8 mouse cellular contexts compared by ENCODE assay signal in the genomic region with DNA sequence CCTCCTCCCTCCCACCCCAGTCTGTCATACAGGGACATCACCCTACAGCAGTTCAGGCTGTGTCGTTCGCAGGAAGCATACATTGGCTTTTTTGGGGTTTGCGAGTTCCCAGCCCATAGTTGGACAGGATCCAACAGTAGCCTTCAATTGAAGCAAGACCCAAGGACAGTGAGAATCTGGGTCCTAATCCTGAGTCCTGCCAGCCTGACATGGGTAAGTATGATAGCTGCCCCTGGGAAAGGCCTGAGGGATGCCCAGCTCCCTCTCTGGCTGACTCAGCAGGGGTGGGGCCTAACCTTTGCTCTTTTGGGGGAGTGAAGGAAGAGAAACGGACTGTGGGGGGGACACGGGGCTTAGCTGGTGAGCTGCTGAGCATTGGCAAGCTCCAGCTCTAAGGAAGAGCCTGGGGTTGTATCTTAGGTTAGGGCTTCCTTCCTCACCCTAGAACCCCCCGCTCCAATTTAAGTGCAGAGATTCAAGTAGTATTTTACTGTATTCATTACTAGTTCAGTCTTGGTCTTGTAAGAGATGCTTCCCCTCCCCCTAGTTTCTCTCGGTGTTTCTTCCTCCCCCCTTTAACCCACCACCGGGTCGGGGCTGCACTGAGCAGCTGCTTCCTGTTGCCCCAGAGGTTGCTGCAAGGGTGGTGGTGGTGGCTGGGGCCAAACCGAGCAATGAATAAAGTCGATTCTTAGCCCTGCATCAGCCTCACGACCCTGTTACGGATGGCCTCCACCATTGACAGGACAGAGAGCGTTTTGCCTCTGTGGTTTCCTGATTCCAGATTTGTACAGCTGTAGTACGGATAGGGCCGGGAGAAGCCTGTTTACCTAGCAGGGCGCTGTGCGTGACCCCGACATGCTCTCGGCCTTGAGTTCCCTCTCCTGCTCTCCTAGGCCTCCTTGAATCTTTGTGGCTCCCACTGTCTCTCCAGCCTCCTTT. TPM values are rescaled to one million over a fixed set of nuclear protein-coding genes. Genes with fewer than 3 reads are reported as not detected.
A peak's percentile ranks its signal among the peaks of the same experiment; 100 is the strongest.
DNase-seq lines count a peak whose midpoint lies in the region; ATAC-seq and TF ChIP-seq lines count a peak whose summit lies in the region.

A gene (plus strand): TSS at position 14 of the 942 bp plus-strand sequence.

- TF ChIP-seq CTCF in kidney, postnatal 0 days (IDR thresholded peaks at IDR 0.05; ENCODE audit: low read depth), result no peak

- peak within 1 kb of the TSS; percentile 78 for H3K9ac ChIP-seq in embryonic facial prominence, embryonic 14.5 days (ENCODE audit: low read depth, low read length)
- H3K9ac ChIP-seq in heart, embryonic 13.5 days, result peak within 1 kb of the TSS; percentile 95
- H3K9ac ChIP-seq in kidney, postnatal 0 days (ENCODE audit: low read depth, low read length), result peak within 1 kb of the TSS; percentile 87
- peak within 1 kb of the TSS; percentile 90 for H3K9ac ChIP-seq in liver, embryonic 15.5 days
- H3K9ac ChIP-seq in neural tube, embryonic 11.5 days (ENCODE audit: low read length), result peak within 1 kb of the TSS; percentile 76

- H3K4me2 ChIP-seq in embryonic facial prominence, embryonic 14.5 days (ENCODE audit: low read depth, low read length), result peak within 1 kb of the TSS; percentile 95
- H3K4me2 ChIP-seq in heart, embryonic 13.5 days, result peak within 1 kb of the TSS; percentile 82
- H3K4me2 ChIP-seq in kidney, postnatal 0 days (ENCODE audit: low read length), result peak within 1 kb of the TSS; percentile 77
- peak within 1 kb of the TSS; percentile 90 for H3K4me2 ChIP-seq in liver, embryonic 15.5 days
- H3K4me2 ChIP-seq in neural tube, embryonic 11.5 days (ENCODE audit: low read depth), result peak within 1 kb of the TSS; percentile 92

- no peaks in the 10 kb centered on the region for H3K9me3 ChIP-seq in embryonic facial prominence, embryonic 14.5 days (ENCODE audit: control insufficient read depth, low read length)
- no peaks in the 10 kb centered on the region for H3K9me3 ChIP-seq in heart, embryonic 13.5 days
- H3K9me3 ChIP-seq in kidney, postnatal 0 days (replicated peaks; ENCODE audit: low read length), result no peaks in the 10 kb centered on the region
- H3K9me3 ChIP-seq in liver, embryonic 15.5 days (replicated peaks), result no peaks in the 10 kb centered on the region
- H3K9me3 ChIP-seq in neural tube, embryonic 11.5 days (ENCODE audit: control insufficient read depth, low read length), result no peaks in the 10 kb centered on the region

- no peaks in the 10 kb centered on the region for H3K27me3 ChIP-seq in embryonic facial prominence, embryonic 14.5 days (replicated peaks; ENCODE audit: control insufficient read depth, insufficient read depth, low read length)
- H3K27me3 ChIP-seq in heart, embryonic 13.5 days (replicated peaks), result no peaks in the 10 kb centered on the region
- no peaks in the 10 kb centered on the region for H3K27me3 ChIP-seq in kidney, postnatal 0 days (ENCODE audit: insufficient read depth, low read length)
- H3K27me3 ChIP-seq in liver, embryonic 15.5 days, result no peaks in the 10 kb centered on the region
- H3K27me3 ChIP-seq in neural tube, embryonic 11.5 days (ENCODE audit: control insufficient read depth, insufficient read depth, low read length), result no peaks in the 10 kb centered on the region

- 2% methylated on average over 20 of the region's 20 CpGs for WGBS in embryonic facial prominence, embryonic 14.5 days
- 1% methylated on average over 20 of the region's 20 CpGs for WGBS in heart, embryonic 13.5 days
- under 1% methylated on average over 20 of the region's 20 CpGs for WGBS in kidney, postnatal 0 days
- WGBS in liver, embryonic 15.5 days (ENCODE audit: insufficient replicate concordance), result under 1% methylated on average over 20 of the region's 20 CpGs
- WGBS in neural tube, embryonic 11.5 days, result 1% methylated on average over 20 of the region's 20 CpGs

- peaks cover 38% of the 10 kb centered on the region for H3K36me3 ChIP-seq in embryonic facial prominence, embryonic 14.5 days (ENCODE audit: control insufficient read depth, insufficient read depth, low read length)
- peaks cover 40% of the 10 kb centered on the region for H3K36me3 ChIP-seq in heart, embryonic 13.5 days
- peaks cover 27% of the 10 kb centered on the region for H3K36me3 ChIP-seq in kidney, postnatal 0 days (ENCODE audit: insufficient read depth, low read length)
- peaks cover 37% of the 10 kb centered on the region for H3K36me3 ChIP-seq in liver, embryonic 15.5 days (replicated peaks)
- H3K36me3 ChIP-seq in neural tube, embryonic 11.5 days (ENCODE audit: control insufficient read depth, insufficient read depth, low read length), result peaks cover 15% of the 10 kb centered on the region

- peak within 1 kb of the TSS; percentile 89 for H3K27ac ChIP-seq in embryonic facial prominence, embryonic 14.5 days (replicated peaks; ENCODE audit: low read depth, low read length)
- H3K27ac ChIP-seq in heart, embryonic 13.5 days (replicated peaks), result peak within 1 kb of the TSS; percentile 98
- peak within 1 kb of the TSS; percentile 99 for H3K27ac ChIP-seq in kidney, postnatal 0 days
- peak within 1 kb of the TSS; percentile 98 for H3K27ac ChIP-seq in liver, embryonic 15.5 days (replicated peaks)
- H3K27ac ChIP-seq in neural tube, embryonic 11.5 days (ENCODE audit: low read depth, low read length), result peak within 1 kb of the TSS; percentile 88

- peak within 1 kb of the TSS; percentile 84 for H3K4me3 ChIP-seq in embryonic facial prominence, embryonic 14.5 days (ENCODE audit: low read depth, low read length)
- H3K4me3 ChIP-seq in heart, embryonic 13.5 days, result peak within 1 kb of the TSS; percentile 90
- H3K4me3 ChIP-seq in kidney, postnatal 0 days (replicated peaks; ENCODE audit: low read depth, low read length), result peak within 1 kb of the TSS; percentile 88
- H3K4me3 ChIP-seq in liver, embryonic 15.5 days (replicated peaks), result peak within 1 kb of the TSS; percentile 78
- H3K4me3 ChIP-seq in neural tube, embryonic 11.5 days (ENCODE audit: low read depth, low read length), result peak within 1 kb of the TSS; percentile 82

- DNase-seq in CD4-positive helper T cell, adult 2 months (ENCODE audit: low read depth, low spot score), result peak; percentile 66
- DNase-seq in adrenal gland, adult 8-10 months, result peak; percentile 72
- peak; percentile 63 for DNase-seq in embryonic facial prominence, embryonic 14.5 days (ENCODE audit: low spot score)
- peak; percentile 75 for DNase-seq in kidney, postnatal 0 days (ENCODE audit: low spot score)
- DNase-seq in neural tube, embryonic 11.5 days (ENCODE audit: low spot score), result peak; percentile 52
- DNase-seq in thymus, postnatal 14 days, result peak; percentile 89

- ATAC-seq in embryonic facial prominence, embryonic 14.5 days (ENCODE audit: low read depth), result peak; percentile 38
- no peak for ATAC-seq in heart, embryonic 13.5 days (ENCODE audit: extremely low read depth, insufficient number of reproducible peaks, low FRiP score, low TSS enrichment)
- ATAC-seq in kidney, postnatal 0 days (replicated peaks; ENCODE audit: low FRiP score, low read depth), result peak; percentile 40
- peak; percentile 85 for ATAC-seq in liver, embryonic 15.5 days (ENCODE audit: insufficient read depth)
- peak; percentile 0; the same call in 1 of the 2 replicates for ATAC-seq in neural tube, embryonic 11.5 days (ENCODE audit: insufficient read depth, low FRiP score, low TSS enrichment)

- H3K4me1 ChIP-seq in embryonic facial prominence, embryonic 14.5 days (ENCODE audit: control insufficient read depth, insufficient read depth, low read length), result peaks cover 28% of the 10 kb centered on the region
- peaks cover 80% of the 10 kb centered on the region for H3K4me1 ChIP-seq in heart, embryonic 13.5 days
- H3K4me1 ChIP-seq in kidney, postnatal 0 days (replicated peaks; ENCODE audit: insufficient read depth, low read length), result peaks cover 22% of the 10 kb centered on the region
- H3K4me1 ChIP-seq in liver, embryonic 15.5 days (replicated peaks), result peaks cover 82% of the 10 kb centered on the region
- peaks cover 34% of the 10 kb centered on the region for H3K4me1 ChIP-seq in neural tube, embryonic 11.5 days (ENCODE audit: control insufficient read depth, insufficient read depth, low read length)

RNA-seq across cellular contexts. Expression of the gene that starts here (rescaled TPM):
- 10 to 100 TPM; 52.9 to 78.0 (median 62.7) TPM for total RNA-seq in adrenal gland, adult 8-10 months (2022)
- polyA plus RNA-seq in embryonic facial prominence, embryonic 14.5 days (2014; fragmentation: Nextera tagmentation; extraction: Ambion mirVana), result 15.7 and 18.8 TPM in 2 replicates
- polyA plus RNA-seq in heart, embryonic 13.5 days (2015; fragmentation: Nextera tagmentation; extraction: Ambion mirVana), result 7.4 and 8.0 TPM in 2 replicates
- 9.8 and 11.3 TPM in 2 replicates for polyA plus RNA-seq in kidney, postnatal 0 days (2015; fragmentation: Nextera tagmentation; extraction: Ambion mirVana)
- polyA plus RNA-seq in liver, embryonic 15.5 days (2015; fragmentation: Nextera tagmentation; extraction: Ambion mirVana), result 6.8 and 7.0 TPM in 2 replicates
- polyA plus RNA-seq in neural tube, embryonic 11.5 days (2014; fragmentation: Nextera tagmentation; extraction: Ambion mirVana), result 20.3 and 23.5 TPM in 2 replicates
